Mouse (Mus musculus) stomach, postnatal 0 days (tissue): ENCODE results near the gene Rtl1. TPM values are rescaled to one million over a fixed set of nuclear protein-coding genes. Genes with fewer than 3 reads are reported as not detected.
A peak's percentile ranks its signal among the peaks of the same experiment; 100 is the strongest.

ENCODE experiments used
- ATAC-seq: fragments of 200-750 bp; cut with Nextera tagmentation; 2 replicates; pipeline ENCODE4 v1.8.0; 2017; ENCODE audit not compliant: low FRiP score, low TSS enrichment
- DNase-seq: peaks from one replicate; pipeline ENCODE4 v3.0.0-alpha.2; 2016; ENCODE audit warnings: low spot score
- H3K27ac ChIP-seq: fragments of 300-500 bp; sonication (generic); replicated peaks from 2 replicates; pipeline ENCODE4 v1.5.1; 2014; ENCODE audit warnings: mild to moderate bottlenecking, control low read depth
- H3K27me3 ChIP-seq: fragments of 300-500 bp; sonication (generic); 2 replicates; pipeline ENCODE4 v1.6.1; 2014; ENCODE audit warnings: low read length; ENCODE audit not compliant: control insufficient read depth, insufficient read depth
- H3K36me3 ChIP-seq: fragments of 300-500 bp; sonication (generic); 2 replicates; pipeline ENCODE4 v1.6.1; 2014; ENCODE audit warnings: low read length, mixed read lengths; ENCODE audit not compliant: control insufficient read depth, insufficient read depth
- H3K4me1 ChIP-seq: fragments of 300-500 bp; sonication (generic); replicated peaks from 2 replicates; pipeline ENCODE4 v1.6.1; 2014; ENCODE audit warnings: antibody characterized with exemption; ENCODE audit not compliant: control insufficient read depth, insufficient read depth
- H3K4me2 ChIP-seq: fragments of 300-500 bp; sonication (generic); replicated peaks from 2 replicates; pipeline ENCODE4 v1.6.1; 2014; ENCODE audit warnings: low read depth, mild to moderate bottlenecking, control low read depth, moderate library complexity
- H3K4me3 ChIP-seq: fragments of 300-500 bp; sonication (generic); 2 replicates; pipeline ENCODE4 v1.5.1; 2014; ENCODE audit warnings: low read depth, low read length, control low read depth
- H3K9ac ChIP-seq: fragments of 300-500 bp; sonication (generic); 2 replicates; pipeline ENCODE4 v1.6.1; 2014; ENCODE audit warnings: mild to moderate bottlenecking, low read length, control low read depth, mixed read lengths
- H3K9me3 ChIP-seq: fragments of 300-500 bp; sonication (generic); 2 replicates; pipeline ENCODE4 v1.6.1; 2016; ENCODE audit warnings: low read length; ENCODE audit not compliant: control insufficient read depth
- CTCF ChIP-seq: IDR thresholded peaks from 2 replicates; pipeline ENCODE4 v1.5.1; 2016; ENCODE audit warnings: antibody characterized with exemption, low read depth, mild to moderate bottlenecking, moderate library complexity
- EP300 ChIP-seq: optimal IDR thresholded peaks from 2 replicates; pipeline ENCODE3; 2016; ENCODE audit warnings: antibody characterized with exemption
- WGBS: fragments of 180-500 bp; shearing (Covaris S2); extraction: QIAGEN DNeasy Blood & Tissue Kit; methylation state at CpG from one replicate; pipeline ENCODE4 v1.1.7; 2014; 5-methylcytosine and 5-hydroxymethylcytosine counted together
- polyA plus RNA-seq: library from polyadenylated mRNA; unstranded; fragments of >200 nt; fragmentation: Nextera tagmentation; extraction: Ambion mirVana; gene quantifications from 2 replicates; pipeline ENCODE4 v1.2.1, GENCODE M21; 2015

Rtl1 gene
- polyA plus RNA-seq, 1 experiment from 2014 or later = 0.35 TPM

DNA sequence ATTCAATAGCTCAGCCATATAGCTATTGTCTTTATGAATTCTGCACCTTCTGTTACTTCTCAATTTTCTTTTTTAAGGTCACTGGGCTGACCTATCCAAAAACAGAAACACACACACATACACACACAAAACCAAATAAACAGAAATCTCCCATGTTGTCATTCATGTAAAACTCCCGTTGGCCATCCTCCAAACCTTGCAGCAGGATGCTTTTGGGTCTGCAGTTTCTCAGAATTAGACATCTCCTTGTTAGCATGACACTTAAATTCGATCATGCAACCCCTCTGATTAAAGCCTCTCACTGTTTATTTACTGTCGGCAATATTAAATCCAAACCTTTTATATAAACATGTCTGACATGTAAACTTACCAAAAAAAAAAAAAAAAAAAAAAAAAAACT, 3.4 kb downstream of the Rtl1 start:
- no peak for ATAC-seq
- Histone ChIP-seq H3K4me3 (no peak overlapping the region), H3K9me3 (no peaks in the 10 kb centered on the region), H3K4me1 (no peaks in the 10 kb centered on the region), H3K27ac (no peak overlapping the region), H3K4me2 (no peak overlapping the region), H3K36me3 (no peaks in the 10 kb centered on the region; the same call in 1 of the 2 replicates), H3K9ac (no peak overlapping the region), H3K27me3 (no peaks in the 10 kb centered on the region)
- no peak for DNase-seq
- TF ChIP-seq CTCF (no peak), EP300 (no peak)
- 38% methylated on average over 3 of the region's 3 CpGs for WGBS

DNA sequence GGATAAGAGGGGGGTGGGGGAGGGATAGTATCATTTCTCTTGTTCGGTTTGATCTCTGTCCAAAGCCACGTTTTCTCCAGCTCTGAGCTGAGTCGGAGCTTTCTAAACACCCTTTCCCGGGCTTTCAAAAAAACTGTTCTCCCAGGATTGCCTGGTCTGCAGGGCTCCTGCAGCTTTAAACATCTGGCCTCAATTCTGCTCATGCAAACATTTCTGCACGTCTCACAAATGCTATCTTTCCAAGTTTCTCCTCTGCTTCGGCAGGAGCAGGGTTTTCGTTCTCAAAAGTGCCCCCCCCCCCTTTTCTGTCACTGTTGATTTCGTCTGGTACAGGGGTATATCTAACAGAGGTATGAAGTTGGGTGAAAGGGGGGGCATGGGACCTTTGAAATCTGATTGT, 3.9 kb downstream of the Rtl1 start:
- DNase-seq = no peak
- Histone ChIP-seq H3K36me3 (no peaks in the 10 kb centered on the region; the same call in 1 of the 2 replicates), H3K27me3 (no peaks in the 10 kb centered on the region), H3K4me1 (no peaks in the 10 kb centered on the region), H3K4me2 (0 out of 2 replicates have a peak overlapping the region, but pooled peaks have one; percentile 20), H3K9ac (no peak overlapping the region), H3K4me3 (no peak overlapping the region), H3K27ac (peak overlapping the region; percentile 49), H3K9me3 (no peaks in the 10 kb centered on the region)
- TF ChIP-seq CTCF (no peak), EP300 (no peak)
- 33% methylated on average over 8 of the region's 8 CpGs for WGBS
- ATAC-seq = peak; percentile 32; the same call in 1 of the 2 replicates

- no peaks in the 10 kb centered on the region for H3K4me1 ChIP-seq
- H3K36me3 ChIP-seq = no peaks in the 10 kb centered on the region; the same call in 1 of the 2 replicates
- TF ChIP-seq EP300 = no peak
- TF ChIP-seq CTCF = no peak
- DNase-seq (no peak), ATAC-seq (peak; percentile 51; the same call in 1 of the 2 replicates)
- H3K27ac ChIP-seq = no peak overlapping the region; the same call in 1 of the 2 replicates
- H3K4me2 ChIP-seq = no peak overlapping the region
- H3K4me3 ChIP-seq = no peak overlapping the region
- 49% methylated on average over 6 of the region's 6 CpGs for WGBS
- no peaks in the 10 kb centered on the region for H3K27me3 ChIP-seq
- no peak overlapping the region for H3K9ac ChIP-seq
- H3K9me3 ChIP-seq = no peaks in the 10 kb centered on the region
These were observed 4.4 kb downstream of the Rtl1 start for GRCm38 (mm10) chr12:109595753-109596152.

DNA sequence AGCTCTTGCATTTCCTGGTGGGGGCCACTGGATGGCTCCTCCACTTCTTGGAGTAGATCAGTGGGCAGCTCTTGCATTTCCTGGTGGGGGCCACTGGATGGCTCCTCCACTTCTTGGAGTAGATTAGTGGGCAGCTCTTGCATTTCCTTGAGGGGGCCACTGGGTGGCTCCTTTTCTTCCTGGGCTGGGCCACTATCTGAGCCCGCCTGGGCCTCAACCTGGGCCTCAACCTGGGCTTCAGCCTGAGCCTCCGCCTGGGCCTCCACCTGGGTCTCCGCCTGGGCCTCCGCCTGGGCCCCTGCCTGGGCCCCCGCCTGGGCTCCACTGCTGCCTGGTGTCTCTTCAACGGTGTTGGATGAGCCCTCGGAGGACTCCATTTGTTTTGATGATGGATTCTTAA, 5.2 kb downstream of the Rtl1 start:
- no peak for TF ChIP-seq EP300
- TF ChIP-seq CTCF = 0 out of 2 replicates have a peak, but pooled peaks have one; percentile 1
- H3K36me3 ChIP-seq = no peaks in the 10 kb centered on the region; the same call in 1 of the 2 replicates
- no peak overlapping the region for H3K9ac ChIP-seq
- no peaks in the 10 kb centered on the region for H3K27me3 ChIP-seq
- WGBS = 81% methylated on average over 7 of the region's 7 CpGs
- H3K9me3 ChIP-seq = no peaks in the 10 kb centered on the region
- ATAC-seq (0 out of 2 replicates have a peak, but pooled peaks have one; percentile 32), DNase-seq (no peak)
- no peaks in the 10 kb centered on the region for H3K4me1 ChIP-seq
- no peak overlapping the region for H3K4me3 ChIP-seq
- no peak overlapping the region for H3K4me2 ChIP-seq
- no peak overlapping the region for H3K27ac ChIP-seq

DNA sequence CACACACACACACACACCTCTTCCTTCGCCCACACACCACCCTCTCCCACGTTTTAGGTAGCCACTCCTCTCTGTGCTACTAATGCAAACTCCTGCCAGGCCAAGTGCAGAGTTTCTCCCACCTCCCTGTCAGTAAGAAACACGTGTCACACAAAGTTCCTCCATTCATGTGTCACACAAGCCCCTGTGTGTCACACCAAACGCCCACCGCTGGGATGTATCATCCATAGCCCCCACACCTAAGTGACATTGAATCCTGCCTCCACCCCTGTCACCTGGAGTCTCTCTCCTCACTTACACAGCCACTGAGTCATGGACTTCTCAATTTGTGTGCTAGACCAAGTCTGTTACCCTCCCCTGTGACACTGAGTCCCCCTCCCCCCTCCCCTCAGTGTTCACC, 17.9 kb downstream of the Rtl1 start:
- Histone ChIP-seq H3K9me3 (no peaks in the 10 kb centered on the region), H3K4me1 (no peaks in the 10 kb centered on the region), H3K27ac (no peak overlapping the region), H3K36me3 (no peaks in the 10 kb centered on the region), H3K9ac (no peak overlapping the region), H3K4me2 (no peak overlapping the region), H3K27me3 (no peaks in the 10 kb centered on the region), H3K4me3 (no peak overlapping the region)
- TF ChIP-seq EP300 (no peak), CTCF (no peak)
- no peak for ATAC-seq
- DNase-seq = no peak
- WGBS = 70% methylated on average over 5 of the region's 5 CpGs

GRCm38 (mm10) chr12:109572259-109572658, 27.9 kb downstream of the Rtl1 start:
- TF ChIP-seq EP300 (no peak), CTCF (no peak)
- WGBS = 92% methylated on average over 4 of the region's 4 CpGs
- H3K4me2 ChIP-seq = no peak overlapping the region
- H3K4me1 ChIP-seq = no peaks in the 10 kb centered on the region
- peaks cover 5% of the 10 kb centered on the region for H3K36me3 ChIP-seq
- ATAC-seq = no peak
- H3K27me3 ChIP-seq = no peaks in the 10 kb centered on the region
- no peak overlapping the region for H3K27ac ChIP-seq
- no peak for DNase-seq
- H3K9ac ChIP-seq = no peak overlapping the region
- H3K9me3 ChIP-seq = no peaks in the 10 kb centered on the region
- no peak overlapping the region for H3K4me3 ChIP-seq
